Mouse (Mus musculus) layer of hippocampus, adult 9-10 months (tissue): ENCODE data around the gene D130043K22Rik.

Experiments
- DNase-seq: peaks from one replicate; pipeline ENCODE4 v3.0.0; 2022; ENCODE audit warnings: low spot score

D130043K22Rik gene

GRCm38 (mm10) chr13:24948870-24949269 is 103.9 kb downstream of the D130043K22Rik start:
- DNase-seq: no peak
